Mouse (Mus musculus) duodenum, adult 2 months (tissue): Measurements from ENCODE around the gene Rfx6. TPM values are rescaled to one million over a fixed set of nuclear protein-coding genes. Genes with fewer than 3 reads are reported as not detected.

Experiments used
- polyA plus RNA-seq: library from polyadenylated mRNA; depleted of rRNA; stranded (reverse); fragments of >200 nt; gene quantifications from 2 replicates; pipeline ENCODE4 v1.2.3, GENCODE M21; 2012; ENCODE audit warnings: low replicate concordance; rRNA removed

Gene Rfx6
- polyA plus RNA-seq, result 0.68 and 0.81 TPM in 2 replicates

DNA sequence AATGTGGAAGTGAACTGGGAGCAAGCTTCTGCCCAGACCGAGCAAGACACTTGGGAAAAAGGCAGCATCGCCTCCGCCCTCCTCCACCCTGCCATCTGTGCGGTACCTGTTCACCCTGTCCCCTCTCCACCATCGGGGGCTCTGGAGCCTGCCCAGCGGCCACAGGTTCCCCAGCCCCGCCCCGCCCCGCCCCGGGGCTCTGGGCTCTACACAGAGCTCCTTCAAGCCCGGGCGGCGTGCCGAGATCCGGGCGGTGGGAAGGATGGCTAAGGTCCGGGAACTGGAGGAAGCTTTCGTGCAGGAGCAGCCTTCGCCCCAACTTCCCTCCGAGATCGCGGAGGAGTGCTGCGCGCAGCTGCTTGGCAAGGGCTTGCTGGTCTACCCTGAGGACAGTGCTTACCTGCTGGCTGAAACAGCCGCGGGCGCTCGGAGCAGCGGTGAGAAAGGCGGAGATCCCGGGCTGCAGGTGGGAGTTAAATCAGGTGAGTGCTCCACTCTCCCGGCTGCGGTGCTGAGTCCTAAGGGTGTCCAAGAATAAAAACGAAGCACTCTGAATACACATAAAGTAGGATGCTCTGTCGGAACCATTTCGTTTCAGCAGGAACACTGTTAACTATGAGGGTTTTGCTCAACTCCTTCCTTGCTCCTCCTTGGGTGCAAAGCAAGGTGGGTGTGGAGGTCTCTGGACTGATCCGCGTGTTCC lies at the start of gene Rfx6:
Gene Rfx6, plus strand, starts transcription at position 209 of the 703 bp plus-strand sequence.

DNA sequence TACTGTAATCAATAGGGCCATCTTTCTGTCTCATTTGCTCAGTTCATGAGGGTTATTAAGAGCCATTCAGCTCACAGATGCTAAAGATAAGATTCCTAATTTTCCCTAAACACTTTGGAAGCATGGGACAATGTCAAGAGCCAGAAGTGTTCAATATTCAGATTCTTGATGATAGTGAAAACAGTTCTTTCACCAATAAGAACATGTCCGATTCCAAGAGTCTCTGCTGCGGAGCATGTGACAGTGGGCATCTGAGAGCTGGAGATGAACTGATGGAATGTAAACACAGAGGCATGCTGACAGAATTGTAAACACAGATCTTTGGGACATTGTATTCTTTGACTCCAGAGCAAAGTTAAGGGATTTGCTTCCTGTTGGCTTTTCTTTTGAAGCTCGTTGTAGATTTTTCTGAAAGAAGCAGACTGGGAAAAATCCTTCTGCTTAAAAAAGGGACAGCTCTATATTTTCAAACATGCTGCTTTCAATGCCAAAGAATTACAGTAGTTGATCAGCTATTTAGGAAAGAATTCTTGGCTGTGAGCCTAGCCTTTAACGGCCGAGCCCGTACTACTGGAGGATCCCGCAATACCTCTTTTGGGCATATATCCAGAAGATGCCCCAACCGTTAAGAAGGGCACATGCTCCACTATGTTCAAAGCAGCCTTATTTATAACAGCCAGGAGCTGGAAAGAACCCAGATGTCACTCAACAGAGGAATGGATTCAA lies 46.0 kb upstream of the Rfx6 start, which contains the start of gene Gprc6a:
Gene Gprc6a, minus strand, starts transcription at position 51 of the 726 bp plus-strand sequence.

Other genes with a start within 250 kb of the Rfx6 start
- gene Gm49339, start 197.1 kb upstream of the Rfx6 start, polyA plus RNA-seq, result 0.50 and 0.83 TPM in 2 replicates
- gene Lilr4b, start 197.1 kb upstream of the Rfx6 start, polyA plus RNA-seq, result 0.06 and 0.26 TPM in 2 replicates
- gene Lilrb4a, start 186.8 kb upstream of the Rfx6 start, polyA plus RNA-seq, result 0.08 and 0.29 TPM in 2 replicates
- 0.39 and 1.4 TPM in 2 replicates for gene Fam162b, start 87.2 kb upstream of the Rfx6 start, polyA plus RNA-seq
- gene Gprc6a, start 46.3 kb upstream of the Rfx6 start, polyA plus RNA-seq, result not detected in 2 replicates